Mouse (Mus musculus) G1E (cell line): Measurements from ENCODE around the gene Eomes. TPM values are rescaled to one million over a fixed set of nuclear protein-coding genes. Genes with fewer than 3 reads are reported as not detected.

Experiments
- ATAC-seq: 2 replicates; pipeline ENCODE4 v1.8.0; 2016; ENCODE audit warnings: mild to moderate bottlenecking; ENCODE audit not compliant: insufficient number of reproducible peaks, poor library complexity, low FRiP score, severe bottlenecking; ENCODE audit errors: extremely low read depth
- DNase-seq: peaks from one replicate; pipeline ENCODE4 v3.0.0; 2012; ENCODE audit warnings: low spot score
- H3K27me3 ChIP-seq: 2 replicates; pipeline ENCODE4 v1.6.1; 2012; ENCODE audit warnings: mild to moderate bottlenecking, low read length, inconsistent platforms; ENCODE audit not compliant: insufficient read depth
- H3K36me3 ChIP-seq: replicated peaks from 2 replicates; pipeline ENCODE3; 2012; ENCODE audit warnings: mild to moderate bottlenecking, inconsistent platforms
- H3K4me1 ChIP-seq: 2 replicates; pipeline ENCODE4 v1.6.1; 2012; ENCODE audit warnings: low read depth, low read length, inconsistent platforms, mixed read lengths; ENCODE audit not compliant: insufficient read depth
- H3K4me3 ChIP-seq: 2 replicates; pipeline ENCODE4 v1.5.1; 2012; ENCODE audit warnings: low read depth, mild to moderate bottlenecking, inconsistent platforms, low read length, moderate library complexity, mixed read lengths
- H3K9me3 ChIP-seq: replicated peaks from 2 replicates; pipeline ENCODE4 v1.6.1; 2012; ENCODE audit warnings: inconsistent platforms
- CTCF ChIP-seq: IDR thresholded peaks from 2 replicates; pipeline ENCODE4 v1.5.1; 2012; ENCODE audit warnings: low read depth, low read length, inconsistent platforms, mixed read lengths
- GATA1 ChIP-seq: IDR thresholded peaks from 2 replicates; pipeline ENCODE4 v1.6.1; 2012; ENCODE audit warnings: borderline replicate concordance, low read length, inconsistent platforms, mixed read lengths
- GATA2 ChIP-seq: IDR thresholded peaks from 2 replicates; pipeline ENCODE4 v1.6.1; 2012; ENCODE audit warnings: low read depth, low read length, inconsistent platforms, borderline replicate concordance
- POLR2AphosphoS5 ChIP-seq: IDR thresholded peaks from 2 replicates; pipeline ENCODE4 v1.6.1; 2012; ENCODE audit warnings: low read depth, low read length, inconsistent platforms; ENCODE audit not compliant: insufficient replicate concordance
- TAL1 ChIP-seq: conservative IDR thresholded peaks from 2 replicates; pipeline ENCODE4 v1.6.1; 2012; ENCODE audit warnings: low read depth, low read length, inconsistent platforms, mixed read lengths
- polyA plus RNA-seq: library from polyadenylated mRNA; stranded (reverse); fragments of >175 nt; gene quantifications from 2 replicates; pipeline ENCODE4 v1.2.3, GENCODE M21; 2012
- total RNA-seq, 2 experiments: library from RNA; stranded (forward) in 1 of 2; stranded (reverse) in 1 of 2; fragments of 200-1000 nt in 1 of 2; fragments of >200 nt in 1 of 2; fragmentation: Nextera tagmentation in 1 of 2; gene quantifications; 2 replicates each; pipeline ENCODE4 v1.2.3; 2014 to 2017

Gene Eomes
- total and polyA plus RNA-seq, 3 experiments, result 0.05 TPM; not detected in 2

- Histone ChIP-seq H3K27me3 (no peaks in the 10 kb centered on the region), H3K4me1 (peaks cover 7% of the 10 kb centered on the region), H3K4me3 (no peak overlapping the region), H3K36me3 (peaks cover 90% of the 10 kb centered on the region), H3K9me3 (no peaks in the 10 kb centered on the region)
- TF ChIP-seq POLR2AphosphoS5 (no peak), CTCF (no peak), TAL1 (no peak), GATA2 (no peak), GATA1 (no peak)
- DNase-seq, result no peak
- ATAC-seq, result no peak
Observed at GRCm38 (mm10) chr9:118532516-118533205, 54.6 kb downstream of the Eomes start.

Other genes with a start within 250 kb of the Eomes start
- gene Golga4, start 28.1 kb downstream of the Eomes start, total RNA-seq (2014; fragmentation: Nextera tagmentation), result 71.8 and 75.1 TPM in 2 replicates
- 78.9 and 90.9 TPM in 2 replicates for gene Golga4, start 28.1 kb downstream of the Eomes start, total RNA-seq (2017)
- gene Golga4, start 28.1 kb downstream of the Eomes start, polyA plus RNA-seq, result 10.3 and 11.1 TPM in 2 replicates
- gene Itga9, start 128.5 kb downstream of the Eomes start, total RNA-seq (2014; fragmentation: Nextera tagmentation), result not detected in 2 replicates
- gene Itga9, start 128.5 kb downstream of the Eomes start, total RNA-seq (2017), result under 0.01 and 0.11 TPM in 2 replicates
- not detected in 2 replicates for gene Itga9, start 128.5 kb downstream of the Eomes start, polyA plus RNA-seq